Mouse (Mus musculus) olfactory bulb, adult 2 months (tissue): Measurements from ENCODE around the gene Arhgap5. TPM values are rescaled to one million over a fixed set of nuclear protein-coding genes. Genes with fewer than 3 reads are reported as not detected.
"Not testable (repeated sequence)": the region's sequence is repeated elsewhere in the genome, so short reads cannot be mapped to it uniquely, and the experiment has no call there.

ENCODE experiments used
- H3K27ac ChIP-seq: fragments of 200-500 bp; 2 replicates; pipeline ENCODE4 v1.5.1; 2012; ENCODE audit warnings: low read depth, low read length; ENCODE audit not compliant: insufficient read depth
- H3K4me1 ChIP-seq: fragments of 200-500 bp; 2 replicates; pipeline ENCODE4 v1.6.1; 2012; ENCODE audit warnings: low read length; ENCODE audit not compliant: control insufficient read depth, insufficient read depth
- H3K4me3 ChIP-seq: fragments of 200-500 bp; 2 replicates; pipeline ENCODE4 v1.5.1; 2012; ENCODE audit warnings: mild to moderate bottlenecking, low read depth, low read length, moderate library complexity; ENCODE audit not compliant: insufficient read depth
- CTCF ChIP-seq: fragments of 200-500 bp; IDR thresholded peaks from 2 replicates; pipeline ENCODE4 v1.5.1; 2012; ENCODE audit warnings: low read depth, mild to moderate bottlenecking, low read length, moderate library complexity; ENCODE audit not compliant: insufficient read depth
- POLR2A ChIP-seq: fragments of 200-500 bp; IDR thresholded peaks from 2 replicates; pipeline ENCODE4 v1.6.1; 2012; ENCODE audit warnings: mild to moderate bottlenecking, low read depth, low read length, moderate library complexity; ENCODE audit not compliant: insufficient read depth
- WGBS: fragments of 180-500 bp; shearing (Covaris S2); methylation state at CpG from one replicate; pipeline ENCODE4 v1.1.7; 2018; 5-methylcytosine and 5-hydroxymethylcytosine counted together
- polyA plus RNA-seq: library from polyadenylated mRNA; stranded (reverse); fragments of >200 nt; gene quantifications from 2 replicates; pipeline ENCODE4 v1.2.4, GENCODE M21; 2012; ENCODE audit warnings: low replicate concordance; ENCODE audit not compliant: missing spikeins, insufficient read depth, insufficient read length

Gene Arhgap5
- polyA plus RNA-seq, 1 experiment = not detected

GRCm38 (mm10) chr12:52525486-52525885, 21.7 kb downstream of the Arhgap5 start:
- TF ChIP-seq POLR2A = no peak
- no peak for TF ChIP-seq CTCF
- no peaks in the 10 kb centered on the region for H3K4me1 ChIP-seq
- 70% methylated on average over 1 of the region's 1 CpGs for WGBS

GRCm38 (mm10) chr12:52529740-52530139, 26.0 kb downstream of the Arhgap5 start:
- H3K4me1 ChIP-seq = no peaks in the 10 kb centered on the region
- H3K27ac ChIP-seq = no peak overlapping the region
- TF ChIP-seq CTCF = no peak
- TF ChIP-seq POLR2A = no peak
- 88% methylated on average over 3 of the region's 3 CpGs for WGBS
- no peak overlapping the region for H3K4me3 ChIP-seq

More at GRCm38 (mm10) chr12:52525486-52525885, 21.7 kb downstream of the Arhgap5 start:
- Histone ChIP-seq H3K27ac (no peak overlapping the region), H3K4me3 (no peak overlapping the region)

GRCm38 (mm10) chr12:52541294-52541693, 37.5 kb downstream of the Arhgap5 start:
- 80% methylated on average over 4 of the region's 4 CpGs for WGBS
- no peak overlapping the region for H3K27ac ChIP-seq
- H3K4me3 ChIP-seq = no peak overlapping the region
- no peak for TF ChIP-seq POLR2A
- no peak for TF ChIP-seq CTCF
- no peaks in the 10 kb centered on the region for H3K4me1 ChIP-seq

- 94% methylated on average over 3 of the region's 3 CpGs for WGBS
Observed at GRCm38 (mm10) chr12:52544532-52544931, 40.8 kb downstream of the Arhgap5 start.

GRCm38 (mm10) chr12:52552085-52552484, 48.3 kb downstream of the Arhgap5 start:
- 97% methylated on average over 2 of the region's 2 CpGs for WGBS

More at GRCm38 (mm10) chr12:52544532-52544931, 40.8 kb downstream of the Arhgap5 start:
- H3K4me3 ChIP-seq = no peak overlapping the region
- H3K4me1 ChIP-seq = no peaks in the 10 kb centered on the region
- TF ChIP-seq CTCF = no peak
- no peak for TF ChIP-seq POLR2A
- H3K27ac ChIP-seq = no peak overlapping the region

GRCm38 (mm10) chr12:52555188-52555876, 51.6 kb downstream of the Arhgap5 start:
- Histone ChIP-seq H3K4me1 (no peaks in the 10 kb centered on the region), H3K4me3 (no peak overlapping the region), H3K27ac (no peak overlapping the region)
- WGBS = 86% methylated on average over 3 of the region's 3 CpGs
- TF ChIP-seq POLR2A (no peak), CTCF (no peak)

More at GRCm38 (mm10) chr12:52552085-52552484, 48.3 kb downstream of the Arhgap5 start:
- Histone ChIP-seq H3K27ac (no peak overlapping the region), H3K4me3 (no peak overlapping the region), H3K4me1 (no peaks in the 10 kb centered on the region)
- TF ChIP-seq CTCF (no peak), POLR2A (no peak)

- no peak overlapping the region for H3K27ac ChIP-seq
- H3K4me3 ChIP-seq = no peak overlapping the region
- WGBS = 95% methylated on average over 5 of the region's 5 CpGs
- TF ChIP-seq POLR2A (no peak), CTCF (no peak)
- H3K4me1 ChIP-seq = no peaks in the 10 kb centered on the region
Observed at GRCm38 (mm10) chr12:52565654-52566053, 61.9 kb downstream of the Arhgap5 start.

- Histone ChIP-seq H3K4me1 (no peaks in the 10 kb centered on the region), H3K4me3 (no peak overlapping the region), H3K27ac (no peak overlapping the region)
- TF ChIP-seq POLR2A (no peak), CTCF (no peak)
- 71% methylated on average over 2 of the region's 2 CpGs for WGBS
Observed at GRCm38 (mm10) chr12:52573371-52573770, 69.6 kb downstream of the Arhgap5 start.

GRCm38 (mm10) chr12:52586466-52586865, 82.7 kb downstream of the Arhgap5 start:
- H3K4me3 ChIP-seq, H3K27ac ChIP-seq, H3K4me1 ChIP-seq: not testable (repeated sequence)
- 86% methylated on average over 2 of the region's 2 CpGs for WGBS
